Mouse (Mus musculus): ENCODE results near the gene Enpep. TPM values are rescaled to one million over a fixed set of nuclear protein-coding genes. Genes with fewer than 3 reads are reported as not detected.

The Enpep gene
- polyA plus RNA-seq, 1 experiment, result 3.8 TPM

DNA sequence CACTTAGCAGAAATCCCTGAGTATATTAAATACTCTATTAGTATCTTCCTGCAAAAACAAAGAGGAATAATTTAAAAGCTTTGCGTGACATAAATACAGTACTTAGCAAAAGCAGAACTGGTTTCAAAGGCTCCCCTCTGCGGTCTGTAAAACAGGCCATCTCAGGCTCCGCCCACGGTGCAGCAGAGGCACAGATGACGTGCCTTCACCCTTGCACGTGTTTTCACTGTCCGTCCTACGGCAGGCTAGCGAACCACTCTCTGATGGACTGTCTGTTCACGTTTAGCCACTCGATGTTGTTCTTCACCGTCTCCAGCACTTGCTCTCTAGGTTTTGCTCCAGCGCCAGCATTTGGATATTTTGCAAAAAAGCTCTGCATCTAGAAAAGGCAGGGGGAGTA lies 62.5 kb downstream of the Enpep start:
- TF ChIP-seq POLR2A (IDR thresholded peaks at IDR 0.05; ENCODE audit: low read depth, low read length) (no peak), CTCF (IDR thresholded peaks at IDR 0.05; ENCODE audit: borderline replicate concordance, insufficient read depth, low read length) (no peak)
- no peaks in the 10 kb centered on the region for H3K4me1 ChIP-seq (ENCODE audit: control insufficient read depth, insufficient read depth, low read length)
- H3K4me3 ChIP-seq (ENCODE audit: insufficient read depth, low read length), result no peak overlapping the region
- no peak overlapping the region for H3K27ac ChIP-seq (ENCODE audit: insufficient read depth, low read length)

DNA sequence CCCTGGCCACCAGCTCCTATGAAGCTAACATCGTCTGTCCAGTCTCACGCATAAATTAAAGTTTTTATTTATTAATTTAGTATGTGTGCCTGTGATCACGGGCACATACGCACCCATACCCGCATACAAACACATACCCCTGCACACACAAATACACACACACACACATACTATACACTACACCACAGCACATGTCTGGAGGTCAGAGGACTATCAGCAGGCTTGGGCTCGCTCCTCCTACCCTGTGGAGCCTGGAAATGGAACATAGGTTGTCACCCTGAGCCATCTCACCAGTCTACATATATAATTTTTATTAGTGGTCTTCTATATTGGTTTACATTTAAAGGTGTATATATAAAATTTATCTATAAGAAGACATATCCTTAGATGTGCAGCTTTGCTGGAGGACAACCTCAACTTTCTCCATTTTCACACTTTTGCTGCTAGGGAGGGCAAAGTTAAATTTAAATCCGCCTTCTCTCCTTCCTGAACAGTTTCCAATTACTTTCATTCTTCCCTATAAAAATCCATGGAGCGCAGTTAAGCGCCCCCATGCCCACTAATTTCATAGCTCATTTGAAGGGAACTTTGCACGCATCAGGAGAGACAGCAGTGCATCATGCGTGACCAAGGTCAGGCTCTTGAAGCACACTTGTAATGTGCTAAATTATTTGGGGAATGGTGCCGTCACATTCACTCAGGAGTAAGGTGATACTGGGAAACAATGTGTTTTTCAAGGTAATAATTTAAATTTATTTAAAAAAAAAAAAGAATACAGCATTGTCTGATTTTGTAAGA lies 63.4 kb downstream of the Enpep start:
- TF ChIP-seq POLR2A (IDR thresholded peaks at IDR 0.05; ENCODE audit: low read depth, low read length) (no peak), CTCF (IDR thresholded peaks at IDR 0.05; ENCODE audit: borderline replicate concordance, insufficient read depth, low read length) (no peak)
- Histone ChIP-seq H3K4me3 (ENCODE audit: insufficient read depth, low read length) (no peak overlapping the region), H3K4me1 (ENCODE audit: control insufficient read depth, insufficient read depth, low read length) (no peaks in the 10 kb centered on the region), H3K27ac (ENCODE audit: insufficient read depth, low read length) (no peak overlapping the region)

DNA sequence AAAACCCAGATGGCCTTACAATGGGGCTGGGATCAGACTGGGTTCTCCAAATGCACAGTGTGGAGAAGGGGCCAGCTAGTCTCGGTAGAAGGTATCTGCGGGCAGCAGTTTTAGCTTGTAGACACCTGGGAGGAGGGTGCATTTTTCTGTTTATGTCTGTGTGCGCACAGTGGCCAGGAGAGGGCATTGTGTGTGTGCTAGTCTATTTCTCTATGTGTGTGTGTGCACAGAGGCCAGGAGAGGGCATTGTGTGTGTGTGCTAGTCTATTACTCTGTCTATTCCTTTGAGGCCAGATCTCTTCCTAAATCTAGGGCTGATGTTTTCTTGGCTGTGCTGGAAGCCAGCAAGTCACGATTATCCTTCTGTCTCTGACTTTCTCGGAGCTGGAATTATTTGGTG lies 74.0 kb downstream of the Enpep start:
- Histone ChIP-seq H3K4me1 (ENCODE audit: control insufficient read depth, insufficient read depth, low read length) (no peaks in the 10 kb centered on the region), H3K27ac (ENCODE audit: insufficient read depth, low read length) (no peak overlapping the region), H3K4me3 (ENCODE audit: insufficient read depth, low read length) (no peak overlapping the region)
- no peak for TF ChIP-seq CTCF (IDR thresholded peaks at IDR 0.05; ENCODE audit: borderline replicate concordance, insufficient read depth, low read length)
- no peak for TF ChIP-seq POLR2A (IDR thresholded peaks at IDR 0.05; ENCODE audit: low read depth, low read length)

DNA sequence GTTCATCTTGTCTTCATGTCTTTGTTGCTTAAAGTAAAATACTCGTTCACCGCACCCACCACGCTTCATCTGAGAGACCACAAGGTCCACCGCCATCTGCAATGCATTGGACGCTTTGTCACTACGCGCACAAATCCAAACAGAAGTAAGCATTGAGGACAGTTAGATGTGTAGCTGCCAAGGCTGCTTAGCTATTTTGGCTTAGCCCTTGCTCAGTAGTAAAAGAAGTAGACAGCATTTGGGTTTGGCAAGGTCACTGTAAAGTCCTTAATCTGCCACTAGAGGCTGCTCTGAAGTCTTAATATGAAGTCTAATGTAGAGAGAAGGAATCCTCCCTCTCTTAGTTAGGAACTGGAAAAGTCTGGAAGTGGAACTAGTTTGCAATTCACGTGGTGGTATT lies 75.8 kb downstream of the Enpep start:
- TF ChIP-seq CTCF (IDR thresholded peaks at IDR 0.05; ENCODE audit: borderline replicate concordance, insufficient read depth, low read length) (no peak), POLR2A (IDR thresholded peaks at IDR 0.05; ENCODE audit: low read depth, low read length) (no peak)
- Histone ChIP-seq H3K27ac (ENCODE audit: insufficient read depth, low read length) (no peak overlapping the region), H3K4me3 (ENCODE audit: insufficient read depth, low read length) (no peak overlapping the region), H3K4me1 (ENCODE audit: control insufficient read depth, insufficient read depth, low read length) (no peaks in the 10 kb centered on the region)

DNA sequence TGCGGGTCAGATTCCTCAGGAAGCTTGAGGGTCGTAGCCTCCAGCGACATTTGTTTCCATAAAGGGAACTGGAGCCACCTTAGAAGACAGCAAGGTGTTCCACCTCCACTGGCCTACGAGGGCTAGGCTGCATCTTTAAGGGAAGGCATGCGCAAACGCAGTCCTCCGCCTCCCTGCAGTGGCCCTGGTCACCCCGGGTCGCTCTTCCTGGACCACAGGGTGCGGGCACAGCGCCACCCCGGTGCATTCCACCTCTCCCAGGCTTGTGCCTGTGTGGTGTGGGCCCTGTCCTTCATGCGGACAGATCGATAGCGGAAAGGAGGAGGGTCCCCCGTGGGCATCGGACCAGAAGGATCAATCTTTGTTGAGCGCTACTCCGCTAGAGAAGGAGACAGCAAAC lies 76.2 kb downstream of the Enpep start:
- Histone ChIP-seq H3K4me1 (ENCODE audit: control insufficient read depth, insufficient read depth, low read length) (no peaks in the 10 kb centered on the region), H3K27ac (ENCODE audit: insufficient read depth, low read length) (no peak overlapping the region), H3K4me3 (ENCODE audit: insufficient read depth, low read length) (no peak overlapping the region)
- no peak for TF ChIP-seq POLR2A (IDR thresholded peaks at IDR 0.05; ENCODE audit: low read depth, low read length)
- no peak for TF ChIP-seq CTCF (IDR thresholded peaks at IDR 0.05; ENCODE audit: borderline replicate concordance, insufficient read depth, low read length)

DNA sequence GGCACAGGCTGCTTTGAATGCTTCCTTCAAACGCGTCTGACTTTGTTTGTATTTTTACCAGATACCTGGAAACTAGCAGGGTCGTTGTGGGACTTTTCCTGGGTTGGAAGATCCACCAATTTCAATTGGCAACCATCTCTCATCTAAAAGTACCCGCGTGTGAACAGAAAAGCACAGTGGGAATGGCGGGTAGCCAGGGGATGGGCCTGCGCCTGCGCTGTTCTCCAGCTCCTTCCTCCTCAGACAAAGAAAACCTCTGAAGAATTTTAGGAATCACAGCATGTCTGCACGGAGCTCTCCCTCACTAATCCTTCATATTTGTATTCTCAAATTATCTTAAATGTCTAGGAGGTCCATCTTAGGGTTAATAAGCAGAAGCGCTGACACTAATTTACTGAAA lies 78.3 kb downstream of the Enpep start:
- H3K27ac ChIP-seq (ENCODE audit: insufficient read depth, low read length), result no peak overlapping the region
- TF ChIP-seq POLR2A (IDR thresholded peaks at IDR 0.05; ENCODE audit: low read depth, low read length), result no peak
- H3K4me3 ChIP-seq (ENCODE audit: insufficient read depth, low read length), result no peak overlapping the region
- H3K4me1 ChIP-seq (ENCODE audit: control insufficient read depth, insufficient read depth, low read length), result no peaks in the 10 kb centered on the region

DNA sequence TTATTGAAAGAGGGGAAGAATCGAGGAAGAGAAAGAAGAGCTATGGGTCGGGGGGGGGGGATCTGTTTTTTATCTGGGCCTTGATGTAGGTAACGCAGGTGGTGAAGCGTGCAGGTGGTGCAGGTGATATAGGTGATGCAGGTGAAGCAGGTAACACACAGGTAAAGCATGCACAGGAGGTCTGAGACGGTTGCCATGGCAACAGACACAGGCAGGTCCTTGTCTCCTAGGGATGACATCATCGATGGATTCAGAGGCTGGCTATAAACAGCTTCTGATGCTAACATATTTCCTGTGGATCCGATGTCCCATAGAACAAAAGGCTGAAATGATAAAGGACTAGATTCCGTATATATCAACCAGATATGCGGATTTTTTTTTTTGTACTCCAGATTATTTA lies 81.5 kb downstream of the Enpep start:
- TF ChIP-seq CTCF (IDR thresholded peaks at IDR 0.05; ENCODE audit: borderline replicate concordance, insufficient read depth, low read length), result no peak
- TF ChIP-seq POLR2A (IDR thresholded peaks at IDR 0.05; ENCODE audit: low read depth, low read length), result no peak
- Histone ChIP-seq H3K4me3 (ENCODE audit: insufficient read depth, low read length) (no peak overlapping the region), H3K27ac (ENCODE audit: insufficient read depth, low read length) (no peak overlapping the region), H3K4me1 (ENCODE audit: control insufficient read depth, insufficient read depth, low read length) (no peaks in the 10 kb centered on the region)

DNA sequence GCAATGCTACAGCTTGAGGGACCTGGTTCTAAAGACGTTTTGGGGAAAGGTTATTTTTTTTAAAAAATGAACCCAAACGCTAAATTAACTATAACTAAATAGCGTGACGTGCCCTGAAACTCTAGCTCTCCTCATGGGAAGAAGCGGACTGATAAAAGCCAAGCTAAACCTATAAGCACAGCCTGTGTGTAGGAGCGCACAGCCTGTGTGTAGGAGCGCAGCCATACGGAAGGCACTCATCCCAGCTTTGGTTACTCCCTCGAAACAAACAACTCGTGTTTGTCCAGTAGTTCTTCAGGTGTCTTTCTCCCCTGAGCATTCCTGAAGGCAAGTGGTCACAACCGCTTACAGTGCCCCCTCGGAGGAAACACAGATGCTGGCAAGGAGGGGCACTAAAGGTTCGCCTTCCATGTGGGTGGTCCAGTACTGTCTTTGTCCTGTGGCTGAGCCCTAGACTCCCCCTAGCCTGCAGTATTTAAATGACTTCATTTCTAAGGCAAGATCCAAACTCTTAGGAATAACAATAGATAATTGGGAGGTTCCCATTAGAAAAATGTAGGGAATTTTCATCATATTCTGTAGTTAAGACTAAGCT lies 93.8 kb downstream of the Enpep start:
- no peaks in the 10 kb centered on the region for H3K4me1 ChIP-seq (ENCODE audit: control insufficient read depth, insufficient read depth, low read length)
- no peak overlapping the region for H3K27ac ChIP-seq (ENCODE audit: insufficient read depth, low read length)
- H3K4me3 ChIP-seq (ENCODE audit: insufficient read depth, low read length), result no peak overlapping the region
- TF ChIP-seq POLR2A (IDR thresholded peaks at IDR 0.05; ENCODE audit: low read depth, low read length), result no peak
- TF ChIP-seq CTCF (IDR thresholded peaks at IDR 0.05; ENCODE audit: borderline replicate concordance, insufficient read depth, low read length), result no peak

DNA sequence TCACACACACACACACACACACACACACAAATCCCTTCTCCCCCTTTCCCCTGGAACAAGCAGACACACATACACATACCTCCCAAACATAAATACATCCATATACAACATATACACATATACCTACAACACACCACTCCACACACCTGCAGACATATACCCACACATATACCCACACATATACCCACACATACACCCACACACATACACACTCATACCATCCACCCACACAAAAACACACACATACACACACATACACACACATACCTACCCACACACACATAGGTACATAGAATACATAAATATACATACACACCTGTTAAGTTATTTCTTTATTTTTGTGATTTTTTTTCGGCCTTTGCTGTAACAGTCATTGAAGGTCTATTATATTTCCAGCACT lies 94.5 kb downstream of the Enpep start:
- Histone ChIP-seq H3K27ac (ENCODE audit: insufficient read depth, low read length) (no peak overlapping the region), H3K4me3 (ENCODE audit: insufficient read depth, low read length) (no peak overlapping the region), H3K4me1 (ENCODE audit: control insufficient read depth, insufficient read depth, low read length) (no peaks in the 10 kb centered on the region)
- TF ChIP-seq CTCF (IDR thresholded peaks at IDR 0.05; ENCODE audit: borderline replicate concordance, insufficient read depth, low read length), result no peak
- TF ChIP-seq POLR2A (IDR thresholded peaks at IDR 0.05; ENCODE audit: low read depth, low read length), result no peak

DNA sequence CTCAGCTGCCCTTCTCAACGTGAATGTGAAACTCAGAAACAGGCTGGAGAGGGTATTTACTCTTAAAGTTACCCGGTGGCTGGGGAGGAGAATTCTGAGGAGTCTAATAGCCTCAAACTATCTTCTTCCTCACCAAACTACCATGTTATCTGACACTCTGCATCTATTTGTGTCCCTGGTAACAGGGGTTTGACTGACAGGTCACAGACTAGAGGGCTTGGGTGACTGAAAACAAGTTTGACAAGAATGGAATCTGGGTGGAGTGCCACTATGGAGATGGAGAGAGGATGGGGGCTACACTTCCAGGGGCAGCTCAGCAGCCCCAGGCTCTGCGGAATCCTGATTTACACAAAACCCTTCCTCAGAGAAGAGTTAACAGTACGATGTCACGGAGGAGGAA lies 105.2 kb downstream of the Enpep start:
- no peak overlapping the region for H3K27ac ChIP-seq (ENCODE audit: insufficient read depth, low read length)
- no peaks in the 10 kb centered on the region for H3K4me1 ChIP-seq (ENCODE audit: control insufficient read depth, insufficient read depth, low read length)
- TF ChIP-seq POLR2A (IDR thresholded peaks at IDR 0.05; ENCODE audit: low read depth, low read length), result no peak
- no peak for TF ChIP-seq CTCF (IDR thresholded peaks at IDR 0.05; ENCODE audit: borderline replicate concordance, insufficient read depth, low read length)
- no peak overlapping the region for H3K4me3 ChIP-seq (ENCODE audit: insufficient read depth, low read length)
